Mouse (Mus musculus) erythroblast, embryonic 14.5 days (primary cell): ENCODE measurements around the gene Btaf1.

ENCODE experiments used
- GATA1 ChIP-seq: IDR thresholded peaks from 2 replicates; pipeline ENCODE4 v1.6.1; 2012; ENCODE audit warnings: low read length, inconsistent platforms, mixed read lengths
- TAL1 ChIP-seq: IDR thresholded peaks from 3 replicates; pipeline ENCODE4 v1.6.1; 2012; ENCODE audit warnings: low read length, inconsistent platforms, mixed read lengths

GRCm38 (mm10) chr19:36961320-36961719, 35.4 kb downstream of the Btaf1 start:
- no peak for TF ChIP-seq GATA1
- TF ChIP-seq TAL1: no peak
